Mouse (Mus musculus): Measurements from ENCODE around the gene 2610044O15Rik8.

- peak; percentile 48; the same call in 1 of the 2 replicates for TF ChIP-seq POLR2A (IDR thresholded peaks at IDR 0.05; ENCODE audit: control insufficient read depth, extremely low read depth, insufficient read depth, low read length, poor library complexity)
- TF ChIP-seq CTCF (IDR thresholded peaks at IDR 0.05; ENCODE audit: borderline replicate concordance, control insufficient read depth, extremely low read depth, insufficient read depth, low read length, poor library complexity), result no peak
Observed at GRCm38 (mm10) chr8:129234027-129234733, at the start of gene 2610044O15Rik8.
